Mouse (Mus musculus) liver, embryonic 14.5 days (tissue): ENCODE results near the gene Tubb2b.

Experiments
- CTCF ChIP-seq: IDR thresholded peaks from 2 replicates; pipeline ENCODE4 v1.5.1; 2016; ENCODE audit warnings: antibody characterized with exemption, low read depth, control low read depth
- EP300 ChIP-seq: IDR thresholded peaks from 2 replicates; pipeline ENCODE4 v1.6.1; 2016; ENCODE audit warnings: antibody characterized with exemption, low read depth

DNA sequence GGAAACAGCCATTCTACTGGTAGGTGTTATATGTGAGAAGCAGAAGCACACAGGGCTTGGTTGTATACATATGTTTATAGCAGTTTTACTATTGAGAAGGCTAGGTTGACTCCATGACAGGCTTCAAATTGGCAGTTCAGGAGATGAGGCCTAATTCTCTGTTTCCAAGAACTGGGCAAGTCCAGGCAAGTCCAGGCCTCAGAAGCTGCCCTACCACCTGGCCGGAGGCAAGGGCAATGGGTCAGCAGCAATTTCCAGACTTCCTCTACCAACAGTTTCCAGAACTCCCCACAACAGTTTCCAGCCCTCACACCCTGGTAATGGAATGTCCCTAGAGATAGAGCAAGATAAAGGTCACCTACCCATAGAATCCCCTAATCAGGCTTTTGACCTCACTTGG lies 29.7 kb upstream of the Tubb2b start:
- TF ChIP-seq CTCF (no peak), EP300 (no peak)
